Mouse (Mus musculus) thymus, postnatal 25 days (tissue): ENCODE measurements around the gene Asic2.

Experiments used
- DNase-seq: peaks from one replicate; pipeline ENCODE4 v3.0.0; 2022

Gene Asic2

DNA sequence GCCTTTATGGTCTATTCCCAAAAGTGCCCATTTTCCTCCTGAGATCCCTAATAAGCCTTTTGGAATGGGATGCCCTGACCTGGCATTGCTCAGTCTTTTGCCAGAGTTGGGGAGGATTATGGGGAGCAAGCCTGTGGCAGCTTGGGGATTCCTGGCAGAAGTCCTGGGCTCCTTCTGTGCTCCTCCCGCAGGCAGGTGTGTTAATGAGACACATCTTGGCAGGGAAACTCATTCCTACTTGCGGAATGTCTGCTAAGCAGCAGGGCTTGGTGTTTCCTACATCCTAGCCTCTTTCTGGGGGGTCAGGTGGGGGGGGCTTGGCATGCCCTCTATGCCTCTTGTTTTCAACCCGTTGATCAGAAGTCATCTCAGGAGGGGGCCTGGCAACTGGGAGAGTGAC is 1081.2 kb downstream of the Asic2 start:
- DNase-seq, result no peak

- no peak for DNase-seq
Observed at GRCm38 (mm10) chr11:80886365-80886764, 1081.9 kb downstream of the Asic2 start.

DNA sequence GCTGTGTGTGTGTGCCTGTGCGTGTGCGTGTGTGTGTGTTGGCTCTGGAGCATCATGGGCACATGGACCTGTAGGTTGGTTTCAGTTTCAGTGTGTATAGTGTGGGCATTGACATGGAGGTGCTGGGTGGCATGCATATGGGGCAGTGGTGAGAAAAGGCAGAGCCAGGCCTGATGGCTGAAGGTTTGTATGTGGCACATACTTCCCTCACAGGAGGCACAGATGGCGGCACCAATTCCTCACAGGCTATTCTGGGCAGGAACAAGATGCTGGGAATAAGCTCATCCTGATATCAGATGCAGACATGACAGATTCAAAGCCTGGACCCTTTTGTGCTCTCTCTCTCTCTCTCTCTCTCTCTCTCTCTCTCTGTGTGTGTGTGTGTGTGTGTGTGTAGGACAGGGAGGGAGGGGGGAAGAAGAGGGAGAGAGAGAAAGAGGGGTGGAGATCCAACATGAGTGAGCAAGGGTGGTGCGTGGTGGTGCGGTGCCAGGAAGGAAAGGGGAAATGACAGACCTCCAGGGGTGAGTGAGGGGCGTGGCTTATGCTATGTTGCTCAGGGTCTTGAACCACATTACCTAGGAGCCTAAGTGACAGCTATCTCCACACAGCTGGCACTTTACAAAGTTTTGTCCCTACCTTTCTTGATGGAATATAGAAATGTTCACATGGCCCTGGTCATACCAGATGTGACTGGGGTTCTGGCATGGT is 1083.6 kb downstream of the Asic2 start:
- no peak for DNase-seq

- DNase-seq, result no peak
Observed at GRCm38 (mm10) chr11:80882229-80882810, 1085.9 kb downstream of the Asic2 start.

DNA sequence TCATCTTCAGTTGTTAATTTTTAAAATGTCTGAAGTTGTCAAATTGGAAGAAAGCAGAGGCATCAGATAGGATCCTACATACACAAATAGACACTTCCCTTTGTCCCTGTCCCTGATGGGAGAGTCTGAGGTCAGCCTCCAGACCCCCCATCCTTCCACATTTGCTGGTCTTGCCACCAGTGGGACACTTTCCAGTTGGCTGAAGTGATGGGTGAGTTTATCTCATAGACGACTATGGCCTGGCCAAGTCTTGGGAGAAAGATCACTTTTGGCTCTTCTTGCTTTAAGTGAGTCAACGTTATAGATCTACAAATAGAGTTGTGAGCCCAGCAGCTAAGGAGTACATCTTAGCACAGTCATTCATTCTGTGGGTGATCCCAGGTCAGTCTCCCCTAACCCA is 1090.2 kb downstream of the Asic2 start:
- no peak for DNase-seq

DNA sequence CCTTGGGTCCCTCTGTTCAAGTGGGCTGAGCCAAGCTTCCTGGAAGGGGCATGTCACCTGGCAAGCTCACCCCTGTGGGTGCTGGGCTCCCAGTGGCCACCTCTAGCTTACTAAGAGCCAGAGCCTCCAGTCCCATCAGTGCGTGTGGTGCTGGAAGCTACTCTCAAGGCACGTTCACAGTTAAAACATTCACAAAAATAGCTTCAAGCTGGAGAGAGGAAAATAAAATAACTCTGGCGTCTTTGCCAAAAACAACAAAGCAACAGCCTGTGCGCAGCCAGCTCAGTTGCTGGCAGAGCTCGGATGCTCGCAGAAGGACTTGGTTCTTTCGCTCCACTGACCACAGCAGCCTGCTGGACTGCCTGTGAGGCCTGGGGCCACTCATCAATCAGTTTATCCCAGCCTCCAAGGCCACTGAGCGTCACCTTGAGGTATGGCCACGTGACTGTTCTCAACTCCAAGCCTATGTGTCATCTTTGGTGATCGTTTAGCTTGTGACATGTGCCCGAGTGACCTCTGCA is 1091.1 kb downstream of the Asic2 start:
- DNase-seq, result no peak

- peak; percentile 57 for DNase-seq
Observed at GRCm38 (mm10) chr11:80872509-80873474, 1095.5 kb downstream of the Asic2 start.

GRCm38 (mm10) chr11:80868039-80868438 is 1100.2 kb downstream of the Asic2 start:
- no peak for DNase-seq

DNA sequence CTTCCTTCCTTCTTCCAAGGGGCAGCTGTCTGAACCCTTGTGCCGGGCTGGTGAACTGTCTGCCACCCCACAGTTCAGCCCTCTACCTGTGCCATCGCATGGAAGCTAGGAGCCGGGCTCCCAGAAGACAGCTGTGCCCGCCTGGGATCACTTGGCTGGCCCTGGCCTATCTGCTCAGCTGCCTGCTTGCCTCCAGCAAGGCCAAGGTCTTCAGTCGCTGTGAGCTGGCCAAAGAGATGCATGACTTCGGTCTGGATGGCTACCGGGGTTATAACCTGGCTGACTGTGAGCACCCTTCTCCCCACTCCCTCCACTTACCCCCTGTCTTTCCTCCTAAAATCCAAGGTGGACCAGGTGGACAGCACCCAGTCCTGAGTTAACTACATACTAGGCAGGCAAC is 1105.3 kb downstream of the Asic2 start:
- DNase-seq, result no peak

GRCm38 (mm10) chr11:80858065-80858464 is 1110.2 kb downstream of the Asic2 start, which contains the start of gene Spaca3:
Gene Spaca3 (plus strand): TSS chr11:80858365.
- DNase-seq, result no peak

DNA sequence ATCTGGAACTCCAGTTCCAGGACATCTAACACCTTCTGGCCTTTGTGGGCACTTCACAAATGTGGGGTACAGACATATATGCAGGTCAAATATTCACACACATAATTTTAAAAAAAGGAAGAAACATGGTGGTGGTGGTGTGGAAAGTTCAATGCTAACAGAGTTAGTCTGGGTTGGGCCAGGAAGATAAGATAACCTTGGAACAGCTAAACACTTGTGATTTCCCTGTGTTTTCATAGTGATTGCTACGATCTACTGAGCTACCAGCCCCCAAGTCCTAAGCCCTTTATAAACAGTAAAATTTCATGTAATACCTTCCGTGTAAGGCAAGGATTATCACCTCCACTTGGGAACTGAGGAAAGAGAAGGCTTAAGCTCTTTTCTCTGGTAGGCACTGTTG is 1111.4 kb downstream of the Asic2 start:
- DNase-seq, result no peak

DNA sequence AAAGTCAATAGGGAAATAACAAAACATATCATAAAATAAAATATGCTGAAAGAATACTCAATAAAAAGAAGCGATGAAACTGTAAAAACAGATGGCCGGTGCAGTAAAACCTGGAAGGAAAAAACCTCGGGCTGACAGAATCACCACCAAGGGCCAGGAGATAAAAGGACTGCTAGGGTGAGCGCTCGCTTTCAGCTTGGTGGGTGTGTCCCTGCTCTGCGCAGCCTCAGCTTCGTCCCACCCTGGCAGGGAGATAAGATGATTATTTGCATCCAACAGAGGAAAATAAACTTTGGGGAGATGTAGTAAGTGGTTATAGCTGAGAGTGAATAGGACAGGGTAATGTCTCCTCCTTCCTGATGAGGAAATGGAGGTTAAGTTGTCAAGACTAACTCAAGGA is 1113.3 kb downstream of the Asic2 start:
- no peak for DNase-seq

DNA sequence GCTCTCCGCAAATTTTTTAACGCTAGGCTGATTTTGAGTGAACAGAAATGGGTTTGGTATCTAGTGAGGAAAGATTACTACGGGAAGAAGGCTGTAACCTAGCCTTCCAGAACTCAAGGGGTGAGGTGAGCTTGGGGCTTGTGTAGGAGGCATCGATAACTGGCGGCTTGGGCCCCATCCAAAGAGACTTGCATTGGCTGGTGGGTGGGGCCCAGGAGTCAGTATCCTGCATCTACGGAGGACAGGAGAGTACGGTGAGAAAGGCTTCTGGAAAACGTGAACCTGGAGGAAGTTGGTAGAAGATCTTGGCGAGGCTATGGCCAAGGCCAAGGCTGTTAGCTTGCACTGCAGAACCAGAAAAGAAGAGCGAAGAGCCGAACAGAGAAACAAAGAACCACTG is 1113.8 kb downstream of the Asic2 start:
- no peak for DNase-seq

GRCm38 (mm10) chr11:80853014-80853413 is 1115.2 kb downstream of the Asic2 start:
- DNase-seq, result no peak

GRCm38 (mm10) chr11:80851859-80852258 is 1116.4 kb downstream of the Asic2 start:
- peak; percentile 3 for DNase-seq

GRCm38 (mm10) chr11:80848131-80848530 is 1120.1 kb downstream of the Asic2 start:
- no peak for DNase-seq

- no peak for DNase-seq
Observed at GRCm38 (mm10) chr11:80846115-80846514, 1122.1 kb downstream of the Asic2 start.

DNA sequence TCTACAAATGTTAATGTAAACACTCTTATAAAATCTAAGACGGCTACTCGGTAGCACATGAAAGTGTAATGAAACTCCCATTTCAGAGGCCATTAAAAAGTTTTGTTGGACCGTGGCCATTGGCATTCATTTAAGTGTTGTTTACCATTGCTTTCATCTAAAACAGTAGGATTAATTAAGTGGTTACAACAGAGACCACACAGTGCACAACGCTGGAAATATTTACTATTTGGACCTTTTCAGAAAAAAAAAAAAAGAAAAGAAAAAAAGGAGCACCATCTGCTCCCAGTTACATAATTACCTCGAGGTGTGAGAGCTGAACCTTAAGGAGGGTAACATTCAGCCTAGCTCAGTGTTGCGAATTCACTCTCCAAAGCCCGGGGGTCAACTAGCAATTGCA is 1122.8 kb downstream of the Asic2 start:
- DNase-seq, result no peak

- DNase-seq, result no peak
Observed at GRCm38 (mm10) chr11:80843435-80843834, 1124.8 kb downstream of the Asic2 start.

- no peak for DNase-seq
Observed at GRCm38 (mm10) chr11:80838724-80839123, 1129.5 kb downstream of the Asic2 start.

DNA sequence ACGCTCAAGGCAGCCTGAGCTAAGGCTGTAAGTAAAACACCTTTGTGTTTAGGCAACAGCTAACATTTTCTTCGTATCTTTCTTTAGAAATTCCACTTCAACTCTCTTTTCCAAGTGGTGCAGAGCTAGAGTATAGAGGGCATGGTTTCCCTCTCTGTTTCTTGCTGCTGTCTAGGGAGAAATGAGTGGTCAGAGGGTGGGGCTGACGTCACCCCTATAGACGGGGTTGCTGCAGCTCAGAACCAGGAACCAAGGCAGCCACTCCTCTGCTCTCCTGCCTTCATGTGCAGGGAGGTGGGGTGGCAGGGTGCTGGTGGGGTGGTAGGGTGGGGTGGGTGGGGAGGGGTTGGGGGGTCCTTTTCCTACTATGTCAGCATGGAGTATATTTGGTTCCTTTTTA is 1132.4 kb downstream of the Asic2 start:
- DNase-seq, result no peak

- no peak for DNase-seq
Observed at GRCm38 (mm10) chr11:80835395-80835794, 1132.9 kb downstream of the Asic2 start.
